Mouse (Mus musculus) cortical plate, adult 2 months (tissue): ENCODE results near the gene Thegl.

Experiments used
- CTCF ChIP-seq: fragments of 200-500 bp; IDR thresholded peaks from 2 replicates; pipeline ENCODE4 v1.5.1; 2011; ENCODE audit warnings: mild to moderate bottlenecking, control low read depth, low read length; ENCODE audit not compliant: insufficient read depth; ENCODE audit errors: extremely low read depth
- POLR2A ChIP-seq: fragments of 200-500 bp; IDR thresholded peaks from 2 replicates; pipeline ENCODE4 v1.6.1; 2011; ENCODE audit warnings: mild to moderate bottlenecking, low read length, control low read depth; ENCODE audit not compliant: insufficient read depth; ENCODE audit errors: extremely low read depth

GRCm38 (mm10) chr5:77089294-77089693, 73.5 kb downstream of the Thegl start:
- TF ChIP-seq CTCF (peak; percentile 74), POLR2A (no peak)
